Mouse (Mus musculus): ENCODE measurements at regions not wholly inside any gene's neighbourhood (a gene's known extent, or its start where the extent isn't known, plus 50 kb on each side); places are given as distances from the start of the nearest gene placed in this dataset.

DNA sequence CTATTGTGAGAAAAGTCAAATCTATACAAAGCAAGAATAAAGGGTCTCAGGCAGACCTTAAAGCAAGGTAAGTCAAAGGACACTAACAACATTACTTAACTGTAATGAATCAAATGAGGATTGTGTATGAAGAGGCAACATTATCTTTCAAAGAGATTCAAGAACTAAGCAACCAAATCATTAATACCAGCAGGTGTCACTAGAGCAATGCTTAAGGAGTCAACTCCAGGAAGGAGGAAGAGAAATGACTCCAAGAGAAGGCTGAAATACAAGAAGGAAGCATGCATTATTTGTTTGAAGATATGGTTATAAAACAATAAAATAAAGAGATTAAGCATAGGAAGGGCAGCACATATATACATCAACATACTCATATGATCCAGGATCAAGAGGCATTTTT, 475.1 kb upstream of the Tnc start:
- Histone ChIP-seq H3K4me3 (ENCODE audit: low read depth, low read length) (no peak overlapping the region), H3K4me1 (ENCODE audit: control insufficient read depth, insufficient read depth, insufficient read length, low read length) (no peaks in the 10 kb centered on the region), H3K36me3 (ENCODE audit: control insufficient read depth, insufficient read depth, low read length) (no peaks in the 10 kb centered on the region), H3K27ac (ENCODE audit: insufficient read depth, low read depth, low read length) (no peak overlapping the region), H3K27me3 (ENCODE audit: control insufficient read depth, insufficient read depth, low read length) (no peaks in the 10 kb centered on the region)
- TF ChIP-seq CTCF (IDR thresholded peaks at IDR 0.05; ENCODE audit: extremely low read depth, insufficient read length, insufficient replicate concordance, low read depth, low read length) (no peak), POLR2A (IDR thresholded peaks at IDR 0.05; ENCODE audit: low read depth, low read length) (no peak)

DNA sequence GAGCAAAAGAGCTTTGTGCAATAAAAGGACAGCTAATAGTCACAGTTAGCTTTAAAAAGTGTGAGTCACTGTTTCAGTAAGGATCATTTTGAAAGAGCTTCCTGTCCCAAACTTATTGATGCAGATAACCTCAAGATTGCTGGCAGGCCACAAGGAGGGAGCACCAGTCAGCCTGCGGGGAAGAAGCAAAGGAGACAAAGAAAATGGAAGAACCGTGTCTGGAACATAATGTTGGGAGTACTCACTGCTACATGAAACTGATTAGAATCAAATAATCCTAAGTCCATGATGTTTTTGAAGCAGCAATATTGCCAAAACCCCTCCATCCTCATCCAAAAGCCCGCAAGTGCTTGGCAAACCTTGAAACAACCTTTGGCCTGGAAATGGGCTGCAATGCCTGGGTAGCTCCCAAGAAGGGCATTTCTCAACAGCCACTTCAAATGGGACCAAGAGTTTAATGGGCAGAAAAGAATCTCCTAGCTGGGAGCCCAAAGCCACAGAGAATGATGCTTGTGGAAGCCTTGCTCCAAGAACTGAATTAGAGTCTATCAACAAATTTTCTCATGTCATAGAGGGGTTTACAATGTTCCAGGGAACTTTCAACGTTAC, 481.0 kb upstream of the Tnc start:
- no peak overlapping the region for H3K27ac ChIP-seq (ENCODE audit: insufficient read depth, low read depth, low read length)
- H3K4me1 ChIP-seq (ENCODE audit: control insufficient read depth, insufficient read depth, insufficient read length, low read length) = no peaks in the 10 kb centered on the region
- WGBS = 73% methylated on average over 4 of the region's 4 CpGs
- no peak for TF ChIP-seq POLR2A (IDR thresholded peaks at IDR 0.05; ENCODE audit: low read depth, low read length)
- TF ChIP-seq CTCF (IDR thresholded peaks at IDR 0.05; ENCODE audit: extremely low read depth, insufficient read length, insufficient replicate concordance, low read depth, low read length) = no peak
- no peak overlapping the region for H3K4me3 ChIP-seq (ENCODE audit: low read depth, low read length)
- no peaks in the 10 kb centered on the region for H3K27me3 ChIP-seq (ENCODE audit: control insufficient read depth, insufficient read depth, low read length)
- no peaks in the 10 kb centered on the region for H3K36me3 ChIP-seq (ENCODE audit: control insufficient read depth, insufficient read depth, low read length)

DNA sequence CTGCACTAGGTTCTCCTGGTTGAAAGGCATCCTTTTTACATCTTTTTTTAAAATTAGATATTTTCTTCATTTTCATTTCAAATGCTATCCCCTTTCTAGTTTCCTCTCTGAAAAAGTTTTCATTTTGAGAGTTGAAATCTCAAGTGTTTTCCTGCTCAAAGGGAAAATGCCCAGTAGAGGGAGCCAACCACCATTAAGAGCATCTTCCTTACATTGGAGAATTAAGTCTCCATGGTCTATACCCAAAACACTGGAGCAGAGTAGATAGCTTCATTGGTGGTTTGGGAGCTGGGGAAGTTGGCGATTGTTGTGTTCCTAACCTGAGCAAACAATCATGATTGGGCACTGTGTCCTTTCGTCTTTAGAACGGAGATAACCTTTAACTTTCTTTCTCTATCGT, 483.8 kb upstream of the Tnc start:
- Histone ChIP-seq H3K4me1 (ENCODE audit: control insufficient read depth, insufficient read depth, insufficient read length, low read length) (no peaks in the 10 kb centered on the region), H3K27ac (ENCODE audit: insufficient read depth, low read depth, low read length) (no peak overlapping the region), H3K27me3 (ENCODE audit: control insufficient read depth, insufficient read depth, low read length) (no peaks in the 10 kb centered on the region), H3K4me3 (ENCODE audit: low read depth, low read length) (no peak overlapping the region), H3K36me3 (ENCODE audit: control insufficient read depth, insufficient read depth, low read length) (no peaks in the 10 kb centered on the region)
- 68% methylated on average over 4 of the region's 4 CpGs for WGBS
- TF ChIP-seq CTCF (IDR thresholded peaks at IDR 0.05; ENCODE audit: extremely low read depth, insufficient read length, insufficient replicate concordance, low read depth, low read length) (no peak), POLR2A (IDR thresholded peaks at IDR 0.05; ENCODE audit: low read depth, low read length) (no peak)

DNA sequence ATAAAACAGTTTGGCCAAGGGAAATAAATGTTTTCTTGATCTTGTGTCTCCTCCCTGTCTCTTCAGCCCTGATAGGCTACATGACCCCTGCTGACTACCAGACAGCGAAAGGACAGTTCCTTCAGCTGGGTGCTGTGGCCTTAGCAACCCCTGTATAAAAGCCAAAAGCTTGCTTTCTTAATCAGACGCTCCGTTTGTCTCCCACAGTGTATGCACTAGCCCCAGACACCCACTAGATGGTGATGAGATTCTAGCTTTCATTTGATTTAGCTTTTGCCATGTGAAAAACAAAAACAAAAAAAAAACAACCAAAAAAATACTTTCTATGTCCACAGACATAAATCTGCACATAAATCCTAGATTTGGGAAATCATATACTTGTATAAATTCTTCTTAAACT, 486.2 kb upstream of the Tnc start:
- Histone ChIP-seq H3K4me1 (ENCODE audit: control insufficient read depth, insufficient read depth, insufficient read length, low read length) (no peaks in the 10 kb centered on the region), H3K4me3 (ENCODE audit: low read depth, low read length) (no peak overlapping the region), H3K27ac (ENCODE audit: insufficient read depth, low read depth, low read length) (no peak overlapping the region), H3K36me3 (ENCODE audit: control insufficient read depth, insufficient read depth, low read length) (no peaks in the 10 kb centered on the region), H3K27me3 (ENCODE audit: control insufficient read depth, insufficient read depth, low read length) (no peaks in the 10 kb centered on the region)
- TF ChIP-seq POLR2A (IDR thresholded peaks at IDR 0.05; ENCODE audit: low read depth, low read length) (no peak), CTCF (IDR thresholded peaks at IDR 0.05; ENCODE audit: extremely low read depth, insufficient read length, insufficient replicate concordance, low read depth, low read length) (no peak)
- 47% methylated on average over 3 of the region's 3 CpGs for whole genome bisulfite sequencing

DNA sequence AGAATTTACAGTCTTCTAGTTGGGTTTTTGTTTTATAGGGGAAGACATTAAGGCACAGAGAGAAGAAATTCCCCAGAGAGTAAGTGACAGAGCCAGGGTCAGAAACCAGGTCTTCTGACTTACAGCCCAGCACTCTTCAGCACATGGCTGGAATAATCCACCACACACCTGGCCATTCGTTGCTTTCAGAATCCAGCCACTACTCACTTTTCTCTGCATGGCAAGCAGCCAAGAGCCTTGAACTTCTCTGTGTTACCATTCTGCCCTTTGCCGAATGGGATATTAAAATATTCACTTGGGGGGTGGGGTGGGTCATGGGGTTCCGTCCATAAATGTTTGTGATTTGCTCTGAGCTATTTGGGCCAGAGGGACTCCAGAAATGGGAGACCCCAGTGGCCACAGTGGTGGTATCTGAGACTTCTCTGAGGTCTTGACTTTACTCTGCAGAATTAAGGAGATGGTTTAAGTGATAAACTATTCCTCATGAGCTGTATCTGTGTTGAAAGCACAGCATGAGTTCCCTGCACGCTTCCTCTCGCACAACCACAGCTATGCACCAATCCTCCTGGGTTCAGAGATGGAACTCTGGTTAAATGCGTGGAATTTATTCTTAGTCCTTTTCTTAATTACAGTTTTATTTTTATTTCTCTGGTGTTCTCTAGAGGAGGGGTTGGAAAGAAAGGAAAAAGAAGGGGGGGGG, 488.9 kb upstream of the Tnc start:
- no peak for TF ChIP-seq CTCF (IDR thresholded peaks at IDR 0.05; ENCODE audit: extremely low read depth, insufficient read length, insufficient replicate concordance, low read depth, low read length)
- no peak for TF ChIP-seq POLR2A (IDR thresholded peaks at IDR 0.05; ENCODE audit: low read depth, low read length)
- H3K27me3 ChIP-seq (ENCODE audit: control insufficient read depth, insufficient read depth, low read length) = no peaks in the 10 kb centered on the region
- no peaks in the 10 kb centered on the region for H3K36me3 ChIP-seq (ENCODE audit: control insufficient read depth, insufficient read depth, low read length)
- no peaks in the 10 kb centered on the region for H3K4me1 ChIP-seq (ENCODE audit: control insufficient read depth, insufficient read depth, insufficient read length, low read length)
- WGBS = 77% methylated on average over 6 of the region's 6 CpGs
- no peak overlapping the region for H3K27ac ChIP-seq (ENCODE audit: insufficient read depth, low read depth, low read length)
- no peak overlapping the region for H3K4me3 ChIP-seq (ENCODE audit: low read depth, low read length)

DNA sequence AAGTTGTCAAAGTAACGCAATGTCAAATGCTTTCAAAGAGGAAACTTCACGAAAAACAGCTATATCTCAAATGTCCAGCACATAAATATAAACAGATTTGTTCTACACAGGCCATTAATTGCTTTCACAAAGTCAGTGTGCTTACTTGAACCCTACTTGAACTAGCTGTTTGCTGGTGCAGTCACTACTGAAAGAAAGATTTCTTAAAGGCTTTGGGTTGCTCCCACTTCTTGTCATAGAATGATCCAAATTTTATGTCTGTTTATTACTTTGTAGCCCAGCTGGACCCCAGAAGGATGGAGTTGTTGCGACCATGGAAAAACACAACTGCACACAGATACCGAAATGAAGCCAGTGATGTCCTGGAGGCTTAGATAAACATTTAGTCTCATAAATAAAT, 491.2 kb upstream of the Tnc start:
- no peak for TF ChIP-seq CTCF (IDR thresholded peaks at IDR 0.05; ENCODE audit: extremely low read depth, insufficient read length, insufficient replicate concordance, low read depth, low read length)
- no peak for TF ChIP-seq POLR2A (IDR thresholded peaks at IDR 0.05; ENCODE audit: low read depth, low read length)
- H3K36me3 ChIP-seq (ENCODE audit: control insufficient read depth, insufficient read depth, low read length) = no peaks in the 10 kb centered on the region
- no peak overlapping the region for H3K27ac ChIP-seq (ENCODE audit: insufficient read depth, low read depth, low read length)
- 73% methylated on average over 4 of the region's 4 CpGs for WGBS
- no peaks in the 10 kb centered on the region for H3K4me1 ChIP-seq (ENCODE audit: control insufficient read depth, insufficient read depth, insufficient read length, low read length)
- no peaks in the 10 kb centered on the region for H3K27me3 ChIP-seq (ENCODE audit: control insufficient read depth, insufficient read depth, low read length)
- no peak overlapping the region for H3K4me3 ChIP-seq (ENCODE audit: low read depth, low read length)

GRCm38 (mm10) chr4:64544576-64545185, 497.9 kb upstream of the Tnc start:
- 55% methylated on average over 4 of the region's 4 CpGs for WGBS
- H3K27ac ChIP-seq (ENCODE audit: insufficient read depth, low read depth, low read length) = no peak overlapping the region
- no peaks in the 10 kb centered on the region for H3K27me3 ChIP-seq (ENCODE audit: control insufficient read depth, insufficient read depth, low read length)
- no peaks in the 10 kb centered on the region for H3K4me1 ChIP-seq (ENCODE audit: control insufficient read depth, insufficient read depth, insufficient read length, low read length)
- TF ChIP-seq CTCF (IDR thresholded peaks at IDR 0.05; ENCODE audit: extremely low read depth, insufficient read length, insufficient replicate concordance, low read depth, low read length) = no peak
- no peak for TF ChIP-seq POLR2A (IDR thresholded peaks at IDR 0.05; ENCODE audit: low read depth, low read length)
- H3K4me3 ChIP-seq (ENCODE audit: low read depth, low read length) = no peak overlapping the region
- H3K36me3 ChIP-seq (ENCODE audit: control insufficient read depth, insufficient read depth, low read length) = no peaks in the 10 kb centered on the region
